Mouse (Mus musculus) C2C12 (cell line): ENCODE data around the gene L3mbtl4. TPM values are rescaled to one million over a fixed set of nuclear protein-coding genes. Genes with fewer than 3 reads are reported as not detected.
A peak's percentile ranks its signal among the peaks of the same experiment; 100 is the strongest.

Experiments used
- H3K27me3 ChIP-seq: one replicate; pipeline ENCODE4 v1.6.1; 2011; ENCODE audit not compliant: control insufficient read depth, insufficient read depth, insufficient read length
- H3K36me3 ChIP-seq: one replicate; pipeline ENCODE4 v1.6.1; 2011; ENCODE audit not compliant: control insufficient read depth, insufficient read depth
- H3K4me3 ChIP-seq: one replicate; pipeline ENCODE4 v1.5.1; 2011; ENCODE audit warnings: mild to moderate bottlenecking, control low read depth; ENCODE audit not compliant: poor library complexity, insufficient read depth, severe bottlenecking
- H3K79me2 ChIP-seq: one replicate; pipeline ENCODE4 v1.6.1; 2011; ENCODE audit not compliant: control insufficient read depth, insufficient read depth
- H3K79me3 ChIP-seq: one replicate; pipeline ENCODE4 v1.6.1; 2011; ENCODE audit warnings: low read depth, control low read depth
- H3ac ChIP-seq: one replicate; pipeline ENCODE3; 2011; ENCODE audit warnings: low read depth; ENCODE audit not compliant: control insufficient read depth, insufficient read length
- CEBPB ChIP-seq: IDR thresholded peaks from one replicate; pipeline ENCODE4 v1.6.1; 2011; ENCODE audit warnings: low read depth, mild to moderate bottlenecking, control low read depth, moderate library complexity
- CTCF ChIP-seq: IDR thresholded peaks from one replicate; pipeline ENCODE4 v1.5.1; 2011; ENCODE audit not compliant: control insufficient read depth, insufficient read depth, insufficient read length
- FOSL1 ChIP-seq: IDR thresholded peaks from one replicate; pipeline ENCODE4 v1.8.0; 2011; ENCODE audit warnings: mild to moderate bottlenecking, low read length; ENCODE audit not compliant: poor library complexity, insufficient read depth, severe bottlenecking
- MAX ChIP-seq: IDR thresholded peaks from one replicate; pipeline ENCODE4 v1.6.1; 2011; ENCODE audit warnings: mild to moderate bottlenecking, control low read depth
- MYOD1 ChIP-seq: IDR thresholded peaks from one replicate; pipeline ENCODE4 v1.6.1; 2011; ENCODE audit warnings: low read depth; ENCODE audit not compliant: control insufficient read depth, insufficient read length
- MYOG ChIP-seq: IDR thresholded peaks from one replicate; pipeline ENCODE4 v1.6.1; 2011; ENCODE audit not compliant: control insufficient read depth, insufficient read length; ENCODE audit errors: extremely low read depth
- USF1 ChIP-seq: IDR thresholded peaks from one replicate; pipeline ENCODE4 v1.6.1; 2011; ENCODE audit warnings: low read depth, mild to moderate bottlenecking, control low read depth, moderate library complexity
- polyA plus RNA-seq: library from polyadenylated mRNA; unstranded; fragments of >200 nt; fragmentation: generic; extraction: Trizol; gene quantifications from one replicate; pipeline ENCODE4 v1.2.1, GENCODE M21; 2012; ENCODE audit warnings: missing spikeins

Gene L3mbtl4
- polyA plus RNA-seq, 1 experiment = not detected

DNA sequence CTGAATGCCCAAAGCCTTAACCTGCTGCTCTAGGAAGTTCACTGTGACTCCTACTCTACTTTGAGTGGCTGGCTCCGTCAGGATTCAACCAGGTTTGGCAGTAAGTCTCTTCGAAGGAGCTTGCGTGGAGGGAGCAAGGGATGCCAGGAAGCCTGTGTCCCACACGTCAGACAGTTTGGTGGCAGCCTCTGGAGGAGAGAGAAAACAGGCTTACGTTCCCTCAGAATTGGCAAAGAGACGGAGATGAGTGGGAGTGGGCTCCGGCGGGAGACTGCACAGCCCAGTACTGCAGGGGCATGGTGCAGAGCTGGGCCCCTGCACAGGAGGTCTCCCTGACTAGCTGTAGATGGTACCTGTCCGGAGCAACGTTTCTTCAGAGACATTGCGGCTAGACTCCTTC, 481.2 kb downstream of the L3mbtl4 start:
- TF ChIP-seq MAX = no peak
- TF ChIP-seq CTCF = no peak
- no peak for TF ChIP-seq MYOG
- TF ChIP-seq MYOD1 = no peak
- no peak for TF ChIP-seq FOSL1
- H3K79me3 ChIP-seq = no peaks in the 10 kb centered on the region
- H3K36me3 ChIP-seq = no peaks in the 10 kb centered on the region
- no peaks in the 10 kb centered on the region for H3K27me3 ChIP-seq
- H3ac ChIP-seq = no peak overlapping the region
- no peak overlapping the region for H3K4me3 ChIP-seq
- no peaks in the 10 kb centered on the region for H3K79me2 ChIP-seq

DNA sequence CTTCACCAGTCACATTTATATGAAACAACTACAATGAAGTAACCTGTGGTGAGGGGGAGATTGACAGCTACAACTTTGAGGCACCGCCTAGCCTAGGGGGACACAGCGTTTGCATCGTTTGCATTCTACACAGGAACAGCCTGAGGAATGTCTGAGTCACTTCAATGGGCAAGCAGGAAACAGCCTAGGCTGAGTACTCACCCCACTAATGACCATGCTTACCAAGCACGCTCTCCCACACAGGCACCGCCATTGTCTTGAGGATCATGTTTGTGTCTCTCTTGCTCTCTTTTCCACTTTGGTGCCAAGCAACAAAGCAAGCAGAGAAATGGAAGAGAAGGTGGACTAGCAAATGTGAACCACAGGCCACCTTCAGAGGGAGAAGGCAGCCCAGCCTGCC, 484.8 kb downstream of the L3mbtl4 start:
- no peaks in the 10 kb centered on the region for H3K79me3 ChIP-seq
- TF ChIP-seq FOSL1 = no peak
- TF ChIP-seq CTCF = no peak
- TF ChIP-seq USF1 = no peak
- no peak for TF ChIP-seq CEBPB
- TF ChIP-seq MAX = peak; percentile 77
- TF ChIP-seq MYOG = no peak
- TF ChIP-seq MYOD1 = peak; percentile 46
- no peaks in the 10 kb centered on the region for H3K36me3 ChIP-seq
- H3ac ChIP-seq = no peak overlapping the region
- no peaks in the 10 kb centered on the region for H3K27me3 ChIP-seq
- H3K4me3 ChIP-seq = no peak overlapping the region
- no peaks in the 10 kb centered on the region for H3K79me2 ChIP-seq

DNA sequence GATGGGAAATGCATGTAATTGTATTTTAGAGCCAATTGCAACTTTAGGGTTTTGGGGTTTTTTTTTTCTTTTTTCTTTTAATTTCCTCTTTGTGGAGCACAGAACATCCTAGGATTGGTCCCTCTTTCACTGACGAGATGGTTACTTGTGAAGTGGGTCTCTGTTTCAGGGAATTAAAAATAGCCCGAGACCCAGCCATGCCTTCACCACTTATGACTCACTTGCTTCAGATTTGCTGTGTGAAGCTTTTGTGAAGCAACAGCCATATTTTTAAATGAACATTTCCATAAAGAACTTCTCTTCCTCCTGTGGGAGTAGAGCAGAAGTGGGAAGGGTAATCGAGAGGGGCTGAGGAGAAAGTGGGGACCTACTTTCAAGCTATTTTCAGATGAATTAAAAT, 485.3 kb downstream of the L3mbtl4 start:
- Histone ChIP-seq H3K79me2 (no peaks in the 10 kb centered on the region), H3K79me3 (no peaks in the 10 kb centered on the region), H3K36me3 (no peaks in the 10 kb centered on the region), H3ac (no peak overlapping the region), H3K27me3 (no peaks in the 10 kb centered on the region), H3K4me3 (no peak overlapping the region)
- TF ChIP-seq FOSL1 (no peak), MYOG (no peak), MYOD1 (no peak), USF1 (no peak), MAX (no peak), CTCF (no peak), CEBPB (no peak)

DNA sequence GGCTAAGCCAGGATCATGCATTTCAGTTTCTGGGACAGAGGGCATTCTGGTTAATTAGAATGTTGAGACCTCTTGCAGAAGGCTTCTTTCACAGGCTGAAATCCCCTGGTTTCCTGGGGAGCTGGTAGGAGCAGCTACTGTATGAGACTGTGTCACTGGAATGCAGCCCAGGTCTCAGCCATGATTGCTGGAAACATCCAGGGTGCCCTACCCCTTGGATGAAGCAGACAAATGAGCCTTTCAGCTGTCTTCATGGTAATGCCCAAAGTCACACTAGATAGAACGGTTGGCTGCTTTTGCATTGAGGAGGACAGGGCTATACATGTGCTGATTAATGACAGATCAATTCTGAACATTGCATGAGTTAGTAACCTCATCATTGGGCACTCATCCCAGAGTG, 486.4 kb downstream of the L3mbtl4 start:
- no peak overlapping the region for H3K4me3 ChIP-seq
- no peaks in the 10 kb centered on the region for H3K27me3 ChIP-seq
- H3K79me2 ChIP-seq = no peaks in the 10 kb centered on the region
- TF ChIP-seq MYOD1 = no peak
- H3K36me3 ChIP-seq = no peaks in the 10 kb centered on the region
- no peaks in the 10 kb centered on the region for H3K79me3 ChIP-seq
- H3ac ChIP-seq = no peak overlapping the region

DNA sequence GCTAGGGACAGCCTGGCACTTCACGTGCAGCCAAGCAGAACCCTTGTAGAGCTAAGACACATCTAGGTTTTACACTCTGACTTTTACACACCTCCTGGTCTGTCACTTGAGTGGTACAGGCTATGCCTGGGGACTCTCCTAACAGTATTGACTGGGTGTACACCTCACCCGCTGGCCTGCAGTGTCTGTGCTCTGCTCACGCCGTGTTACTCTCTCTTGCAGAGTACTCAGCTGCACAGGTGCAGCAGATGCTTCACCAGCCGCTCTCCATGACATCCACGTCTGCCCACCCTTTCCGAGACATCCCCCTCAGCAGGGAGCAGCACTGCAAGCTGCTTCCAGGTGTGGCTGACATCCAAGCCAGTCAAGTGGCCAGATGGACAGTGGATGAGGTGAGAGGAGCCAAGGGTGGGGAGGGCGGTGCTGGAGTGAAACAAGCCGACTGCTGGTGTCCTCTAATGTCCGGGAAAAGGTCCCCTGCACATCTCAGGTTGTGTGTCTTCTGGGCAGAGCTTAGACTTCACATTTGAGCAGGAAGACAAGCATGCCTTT, 490.8 kb downstream of the L3mbtl4 start:
- Histone ChIP-seq H3K4me3 (no peak overlapping the region), H3K27me3 (no peaks in the 10 kb centered on the region), H3ac (no peak overlapping the region), H3K79me2 (no peaks in the 10 kb centered on the region), H3K79me3 (no peaks in the 10 kb centered on the region), H3K36me3 (no peaks in the 10 kb centered on the region)
- TF ChIP-seq MYOG (no peak), MYOD1 (no peak), USF1 (no peak), CTCF (no peak), MAX (no peak), CEBPB (no peak), FOSL1 (no peak)

DNA sequence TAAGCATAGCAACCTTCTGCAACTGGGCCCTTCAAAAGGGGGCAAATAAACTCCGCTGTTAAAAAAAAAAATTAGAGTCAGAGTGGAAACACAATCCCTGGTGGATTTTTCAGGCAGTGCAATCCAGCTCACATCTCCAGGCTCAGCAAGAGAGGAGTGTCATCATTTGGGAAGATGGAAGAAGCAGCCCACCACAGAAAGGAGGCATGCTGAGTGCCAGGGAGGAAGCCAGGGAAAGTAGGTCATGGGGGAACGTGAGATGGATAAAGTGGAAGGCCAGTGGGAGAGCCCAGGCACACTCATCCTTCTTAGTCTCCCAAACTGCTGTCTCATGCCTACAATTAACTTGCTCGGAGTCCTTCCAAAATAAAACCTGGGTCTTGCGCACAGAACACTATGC, 496.0 kb downstream of the L3mbtl4 start:
- H3K36me3 ChIP-seq = no peaks in the 10 kb centered on the region
- H3K4me3 ChIP-seq = no peak overlapping the region
- no peak for TF ChIP-seq CTCF
- no peak for TF ChIP-seq FOSL1
- no peak for TF ChIP-seq MAX
- no peak for TF ChIP-seq USF1
- no peak for TF ChIP-seq MYOG
- TF ChIP-seq CEBPB = no peak
- no peak for TF ChIP-seq MYOD1
- H3K27me3 ChIP-seq = no peaks in the 10 kb centered on the region
- no peak overlapping the region for H3ac ChIP-seq
- H3K79me3 ChIP-seq = no peaks in the 10 kb centered on the region
- H3K79me2 ChIP-seq = no peaks in the 10 kb centered on the region
